Mouse (Mus musculus) MEL-GATA-1-ER (cell line): ENCODE results near the gene Mroh9.

Source experiments
- DNase-seq: peaks from one replicate; pipeline ENCODE4 v3.0.0-alpha.2; 2012; ENCODE audit warnings: low read depth; ENCODE audit errors: extremely low read depth

The Mroh9 gene

GRCm38 (mm10) chr1:162984428-162984827 lies 101.0 kb downstream of the Mroh9 start, which contains the start of gene Fmo3:
TSS of gene Fmo3 (minus strand) at chr1:162984528.
- no peak for DNase-seq
